Mouse (Mus musculus) stomach, embryonic 15.5 days (tissue): ENCODE data around the gene Gpr55. TPM values are rescaled to one million over a fixed set of nuclear protein-coding genes. Genes with fewer than 3 reads are reported as not detected.

ENCODE experiments used
- ATAC-seq: fragments of 200-750 bp; cut with Nextera tagmentation; 2 replicates; pipeline ENCODE4 v1.8.0; 2017; ENCODE audit warnings: low read depth, moderate number of reproducible peaks, moderate TSS enrichment; ENCODE audit not compliant: insufficient read depth, low FRiP score
- H3K27ac ChIP-seq: fragments of 300-500 bp; sonication (generic); 2 replicates; pipeline ENCODE4 v1.5.1; 2015; ENCODE audit warnings: mild to moderate bottlenecking, inconsistent platforms
- H3K27me3 ChIP-seq: fragments of 300-500 bp; sonication (generic); replicated peaks from 2 replicates; pipeline ENCODE4 v1.6.1; 2015; ENCODE audit warnings: inconsistent platforms
- H3K36me3 ChIP-seq: fragments of 300-500 bp; sonication (generic); 2 replicates; pipeline ENCODE4 v1.6.1; 2015; ENCODE audit warnings: inconsistent platforms
- H3K4me1 ChIP-seq: fragments of 300-500 bp; sonication (generic); 2 replicates; pipeline ENCODE4 v1.6.1; 2015; ENCODE audit warnings: inconsistent platforms
- H3K4me2 ChIP-seq: fragments of 300-500 bp; sonication (generic); 2 replicates; pipeline ENCODE4 v1.6.1; 2015; ENCODE audit warnings: mild to moderate bottlenecking, inconsistent platforms
- H3K4me3 ChIP-seq: fragments of 300-500 bp; sonication (generic); replicated peaks from 2 replicates; pipeline ENCODE4 v1.5.1; 2015; ENCODE audit warnings: inconsistent platforms
- H3K9ac ChIP-seq: fragments of 300-500 bp; sonication (generic); 2 replicates; pipeline ENCODE4 v1.6.1; 2015; ENCODE audit warnings: inconsistent platforms
- H3K9me3 ChIP-seq: fragments of 300-500 bp; sonication (generic); 2 replicates; pipeline ENCODE4 v1.6.1; 2016; ENCODE audit warnings: inconsistent platforms
- WGBS: fragments of 180-500 bp; shearing (Covaris S2); methylation state at CpG from one replicate; pipeline ENCODE4 v1.1.7; 2015; 5-methylcytosine and 5-hydroxymethylcytosine counted together
- polyA plus RNA-seq: library from polyadenylated mRNA; unstranded; fragments of >200 nt; fragmentation: Nextera tagmentation; extraction: Ambion mirVana; gene quantifications from 2 replicates; pipeline ENCODE4 v1.2.1, GENCODE M21; 2015

Gpr55 gene
- polyA plus RNA-seq, 1 experiment from 2014 or later = 0.04 TPM

DNA sequence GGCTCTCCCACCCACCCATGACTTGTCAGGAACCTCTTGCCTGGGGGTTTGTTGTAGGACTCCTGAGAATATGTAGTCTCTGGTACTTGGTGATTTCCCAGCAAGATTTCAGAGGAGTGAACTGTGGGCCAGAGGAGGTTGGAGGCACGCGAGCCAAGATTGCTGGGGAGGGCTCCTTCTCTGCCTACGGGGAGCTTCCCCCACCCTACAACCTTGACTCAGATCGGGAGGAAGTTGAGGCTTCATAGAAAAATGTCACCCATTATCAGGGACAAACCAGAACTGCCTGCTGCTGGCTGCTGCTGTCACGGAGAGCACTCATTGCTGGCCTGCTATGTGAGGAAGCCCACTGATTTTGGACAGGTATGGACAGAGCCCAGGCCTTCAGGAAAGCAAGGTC is 3.5 kb downstream of the Gpr55 start:
- no peaks in the 10 kb centered on the region for H3K9me3 ChIP-seq
- H3K27me3 ChIP-seq = no peaks in the 10 kb centered on the region
- ATAC-seq = 0 out of 2 replicates have a peak, but pooled peaks have one; percentile 24
- H3K27ac ChIP-seq = no peak overlapping the region
- peaks cover 15% of the 10 kb centered on the region; the same call in 1 of the 2 replicates for H3K4me1 ChIP-seq
- no peaks in the 10 kb centered on the region for H3K36me3 ChIP-seq
- 59% methylated on average over 5 of the region's 5 CpGs for whole genome bisulfite sequencing
- H3K4me2 ChIP-seq = no peak overlapping the region
- no peak overlapping the region for H3K4me3 ChIP-seq
- H3K9ac ChIP-seq = no peak overlapping the region

DNA sequence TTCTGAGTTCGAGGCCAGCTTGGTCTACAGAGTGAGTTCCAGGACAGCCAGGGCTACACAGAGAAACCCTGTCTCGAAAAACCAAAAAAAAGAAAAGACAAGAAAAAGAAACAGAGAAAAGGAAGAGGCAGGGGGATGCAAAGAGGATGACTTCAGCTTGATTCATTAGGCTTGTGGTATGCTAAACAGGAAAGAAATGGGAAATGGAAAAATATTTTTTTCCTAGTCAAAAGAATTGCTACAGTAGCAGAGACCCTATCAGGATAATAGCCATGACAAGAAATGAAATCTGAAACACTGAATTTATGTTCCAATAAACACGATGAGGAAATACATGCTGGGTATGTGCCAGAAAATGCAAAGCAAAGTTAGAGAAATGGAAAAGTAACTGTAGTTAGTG is 5.7 kb downstream of the Gpr55 start:
- Histone ChIP-seq H3K9ac (no peak overlapping the region), H3K4me3 (no peak overlapping the region), H3K4me2 (no peak overlapping the region), H3K27me3 (no peaks in the 10 kb centered on the region), H3K27ac (no peak overlapping the region), H3K36me3 (no peaks in the 10 kb centered on the region), H3K9me3 (no peaks in the 10 kb centered on the region), H3K4me1 (peaks cover 15% of the 10 kb centered on the region; the same call in 1 of the 2 replicates)
- no peak for ATAC-seq
- 73% methylated on average over 3 of the region's 3 CpGs for WGBS

DNA sequence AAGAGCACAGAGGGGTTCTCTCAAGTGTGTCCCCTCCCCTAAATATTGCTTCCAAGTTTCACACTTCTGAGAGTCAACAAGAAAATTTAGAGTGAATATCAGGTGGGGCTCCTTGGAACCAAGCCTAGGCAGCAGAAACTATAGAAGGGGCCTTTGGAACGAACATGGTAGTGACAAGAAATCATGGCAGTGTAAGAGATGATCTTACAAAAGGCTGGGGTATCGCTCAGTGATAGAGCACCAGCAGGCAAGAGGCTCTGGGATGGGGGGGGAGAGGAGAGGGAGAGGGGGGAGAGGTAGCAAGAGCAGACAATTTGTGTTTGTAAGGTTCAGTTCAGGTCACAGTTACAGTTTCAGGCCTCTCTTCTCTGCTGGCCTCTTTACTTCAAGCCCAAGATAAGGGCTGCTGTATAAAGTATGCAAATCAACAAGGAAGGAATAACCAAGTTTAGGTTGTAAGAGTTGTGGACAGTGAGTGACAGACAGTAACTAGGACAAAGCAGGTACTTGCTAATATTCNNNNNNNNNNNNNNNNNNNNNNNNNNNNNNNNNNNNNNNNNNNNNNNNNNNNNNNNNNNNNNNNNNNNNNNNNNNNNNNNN is 11.6 kb downstream of the Gpr55 start:
- H3K27me3 ChIP-seq = no peaks in the 10 kb centered on the region
- no peak for ATAC-seq
- whole genome bisulfite sequencing = 85% methylated on average over 2 of the region's 2 CpGs

DNA sequence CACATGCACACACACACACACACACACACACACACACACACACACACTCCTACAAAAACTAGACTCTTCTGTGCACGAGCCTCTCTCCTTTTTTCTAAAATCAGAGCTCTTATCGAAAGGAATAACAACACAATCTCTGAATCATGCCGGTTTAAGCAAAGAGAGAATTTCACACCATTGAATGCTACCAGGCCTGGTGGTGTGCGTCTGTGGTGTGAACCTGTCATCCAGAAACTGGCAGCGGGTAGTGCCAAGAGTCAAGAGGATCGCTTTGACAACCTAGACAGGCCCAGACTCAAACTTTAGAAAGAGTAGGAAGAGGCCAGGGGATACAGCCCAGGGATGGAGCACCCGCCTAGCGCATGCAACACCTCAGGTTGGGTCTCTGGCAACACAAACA is 18.5 kb downstream of the Gpr55 start:
- Histone ChIP-seq H3K4me2 (no peak overlapping the region), H3K9ac (no peak overlapping the region), H3K27ac (no peak overlapping the region), H3K4me1 (no peaks in the 10 kb centered on the region), H3K4me3 (no peak overlapping the region), H3K9me3 (no peaks in the 10 kb centered on the region), H3K36me3 (no peaks in the 10 kb centered on the region), H3K27me3 (no peaks in the 10 kb centered on the region)
- ATAC-seq = no peak
- 77% methylated on average over 8 of the region's 8 CpGs for WGBS

More for the DNA sequence above, 11.6 kb downstream of the Gpr55 start:
- Histone ChIP-seq H3K27ac (no peak overlapping the region), H3K9me3 (no peaks in the 10 kb centered on the region), H3K4me1 (no peaks in the 10 kb centered on the region), H3K9ac (no peak overlapping the region), H3K4me2 (no peak overlapping the region), H3K36me3 (no peaks in the 10 kb centered on the region), H3K4me3 (no peak overlapping the region)

DNA sequence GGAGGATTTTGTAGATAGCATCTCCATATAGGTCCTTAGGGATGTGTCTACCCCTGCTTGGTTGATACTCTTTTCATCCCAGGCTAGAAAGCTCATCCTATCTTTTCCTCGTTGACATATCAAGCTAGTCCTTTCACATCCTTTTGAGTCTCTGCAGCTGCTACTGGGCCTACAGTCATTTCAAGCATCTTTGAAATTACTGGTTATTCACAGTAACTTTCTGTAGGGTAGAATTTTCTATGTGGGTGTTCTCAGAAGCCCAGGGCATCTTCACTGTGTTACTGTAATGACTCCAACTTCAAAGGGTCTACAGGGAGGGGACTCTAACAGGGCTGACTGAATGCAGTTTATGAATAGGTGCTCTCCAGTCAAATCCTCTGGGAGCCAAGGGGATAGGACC is 23.5 kb downstream of the Gpr55 start:
- Histone ChIP-seq H3K27ac (no peak overlapping the region), H3K4me3 (no peak overlapping the region), H3K9ac (no peak overlapping the region), H3K36me3 (no peaks in the 10 kb centered on the region), H3K9me3 (no peaks in the 10 kb centered on the region), H3K4me1 (peaks cover 11% of the 10 kb centered on the region; the same call in 1 of the 2 replicates), H3K27me3 (no peaks in the 10 kb centered on the region), H3K4me2 (no peak overlapping the region)
- no peak for ATAC-seq
- 60% methylated on average over 1 of the region's 1 CpGs for WGBS

DNA sequence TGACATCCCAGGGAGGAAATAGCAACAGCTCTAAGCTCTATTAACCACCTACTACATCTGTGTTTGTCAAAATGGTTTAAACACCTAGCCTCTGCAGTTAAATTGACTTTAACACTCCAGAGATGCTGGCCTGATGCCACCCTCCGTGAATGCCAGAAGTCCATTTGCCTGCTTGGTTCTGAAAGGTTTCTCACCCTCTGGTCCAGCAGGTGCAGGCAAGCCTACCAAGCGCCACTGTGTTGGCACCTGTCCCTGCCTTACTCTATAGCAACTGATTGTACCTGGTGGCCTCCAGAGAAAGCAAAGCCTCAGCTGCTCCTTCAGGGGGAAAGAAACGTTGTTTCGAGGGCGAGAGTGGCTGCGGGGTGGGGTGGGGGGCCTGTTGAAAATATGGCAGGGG is 24.5 kb downstream of the Gpr55 start:
- Histone ChIP-seq H3K4me3 (no peak overlapping the region), H3K9ac (no peak overlapping the region), H3K9me3 (no peaks in the 10 kb centered on the region), H3K27ac (no peak overlapping the region), H3K36me3 (no peaks in the 10 kb centered on the region), H3K4me2 (no peak overlapping the region), H3K4me1 (peaks cover 12% of the 10 kb centered on the region; the same call in 1 of the 2 replicates), H3K27me3 (no peaks in the 10 kb centered on the region)
- 53% methylated on average over 6 of the region's 6 CpGs for WGBS
- no peak for ATAC-seq

DNA sequence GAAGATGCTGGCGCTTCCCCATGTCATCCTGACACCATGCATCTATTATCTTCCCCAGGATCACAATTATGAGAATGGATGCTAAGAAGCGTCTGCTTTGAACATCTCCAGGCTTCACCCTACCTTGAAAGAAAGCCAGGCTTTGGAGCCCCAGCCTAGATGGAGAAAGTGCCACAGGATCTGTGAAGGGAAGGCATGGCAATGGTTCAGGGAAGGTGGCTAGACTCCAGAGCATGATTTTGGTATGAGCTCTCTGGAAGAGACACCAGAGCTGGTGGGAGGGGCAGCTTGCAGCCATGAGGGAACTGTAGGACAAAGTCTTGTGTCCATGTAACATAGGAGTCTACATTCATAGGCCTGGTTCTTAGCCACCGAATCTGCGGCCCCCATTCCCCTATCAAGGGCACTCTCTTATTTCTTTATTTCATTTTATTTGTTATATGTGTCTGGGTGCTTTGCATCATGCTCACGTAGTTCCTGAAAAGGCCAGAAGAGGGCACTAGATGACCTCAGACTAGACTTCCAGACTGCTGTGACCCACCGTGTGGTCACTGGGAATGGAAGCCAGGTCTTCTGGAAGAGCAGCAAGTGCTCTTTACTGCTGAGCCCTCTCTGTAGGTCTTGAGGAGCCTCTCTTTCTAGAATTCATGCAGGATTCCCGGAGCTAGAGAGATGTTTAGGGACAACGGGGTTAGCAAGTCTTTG is 25.5 kb downstream of the Gpr55 start:
- no peaks in the 10 kb centered on the region for H3K27me3 ChIP-seq
- H3K36me3 ChIP-seq = no peaks in the 10 kb centered on the region
- H3K4me1 ChIP-seq = peaks cover 12% of the 10 kb centered on the region; the same call in 1 of the 2 replicates
- H3K9ac ChIP-seq = no peak overlapping the region
- no peak for ATAC-seq
- H3K4me3 ChIP-seq = no peak overlapping the region
- 54% methylated on average over 8 of the region's 8 CpGs for WGBS
- H3K4me2 ChIP-seq = no peak overlapping the region
- H3K27ac ChIP-seq = no peak overlapping the region
- H3K9me3 ChIP-seq = no peaks in the 10 kb centered on the region

DNA sequence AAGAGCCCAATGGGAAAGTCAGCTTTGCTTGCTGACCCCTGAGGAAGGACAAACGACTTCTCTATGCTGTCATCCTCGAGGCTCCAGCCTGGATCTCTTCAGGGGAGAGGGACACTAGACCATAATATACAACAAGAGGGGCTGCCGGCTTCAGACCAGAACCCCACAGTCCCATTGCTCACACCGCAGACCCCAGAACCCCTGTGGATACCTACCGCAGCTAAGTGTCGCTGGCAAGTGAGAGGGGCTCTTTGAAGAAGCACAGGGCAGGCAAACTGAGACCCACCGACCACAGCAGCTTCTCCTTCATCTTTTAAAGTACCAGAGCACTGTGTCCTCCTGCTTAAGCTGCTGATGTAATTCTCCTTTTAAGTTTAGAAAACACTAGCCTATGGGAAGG is 26.2 kb downstream of the Gpr55 start:
- H3K27ac ChIP-seq = no peak overlapping the region
- no peak overlapping the region for H3K4me3 ChIP-seq
- ATAC-seq = no peak
- H3K27me3 ChIP-seq = no peaks in the 10 kb centered on the region
- no peaks in the 10 kb centered on the region for H3K36me3 ChIP-seq
- no peak overlapping the region for H3K4me2 ChIP-seq
- no peak overlapping the region for H3K9ac ChIP-seq
- H3K9me3 ChIP-seq = no peaks in the 10 kb centered on the region
- H3K4me1 ChIP-seq = peaks cover 12% of the 10 kb centered on the region; the same call in 1 of the 2 replicates
- WGBS = 27% methylated on average over 7 of the region's 7 CpGs

DNA sequence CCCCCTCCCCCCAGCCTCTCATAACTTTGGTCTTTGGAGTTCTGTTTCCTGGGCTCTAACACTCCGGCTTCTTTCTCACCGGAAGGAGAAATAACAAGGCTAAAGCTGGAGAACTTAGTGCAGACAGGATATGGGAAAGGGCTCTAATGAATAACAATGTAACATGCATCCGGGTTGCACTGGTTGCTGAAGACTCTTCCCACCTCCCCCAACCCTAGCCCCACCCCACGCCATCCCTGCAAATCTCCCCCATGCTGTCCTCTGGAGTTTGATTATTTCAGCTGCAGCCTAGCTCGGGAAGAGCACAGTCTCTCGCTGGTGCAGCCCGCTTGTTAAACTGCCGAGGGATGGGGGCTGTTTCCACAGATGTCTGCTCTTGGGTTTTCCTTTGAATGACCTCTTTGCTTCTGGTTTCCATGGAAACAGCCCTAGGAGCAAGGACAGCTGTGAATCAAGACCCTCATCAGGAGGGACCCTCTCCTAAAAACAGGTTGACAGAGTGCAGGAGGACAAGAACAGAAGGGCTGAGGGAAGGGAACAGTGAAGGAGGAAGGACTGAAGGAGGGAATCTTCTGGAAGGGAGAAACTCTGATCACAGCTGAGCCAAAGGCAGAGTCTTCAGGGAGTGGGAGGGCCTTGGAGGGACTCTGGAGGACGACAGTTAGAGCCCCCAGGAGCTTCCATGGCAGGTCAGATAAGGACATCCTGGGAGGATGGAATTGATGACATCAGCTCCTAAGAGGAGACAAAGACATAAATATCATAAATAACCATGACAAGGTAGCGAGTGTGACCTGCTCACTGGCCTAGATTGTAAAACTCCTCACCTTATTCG is 27.0 kb downstream of the Gpr55 start:
- Histone ChIP-seq H3K36me3 (no peaks in the 10 kb centered on the region), H3K9me3 (no peaks in the 10 kb centered on the region), H3K4me3 (no peak overlapping the region), H3K9ac (no peak overlapping the region), H3K27ac (peak overlapping the region; percentile 61), H3K27me3 (no peaks in the 10 kb centered on the region), H3K4me2 (peak overlapping the region; percentile 32), H3K4me1 (peaks cover 12% of the 10 kb centered on the region; the same call in 1 of the 2 replicates)
- 11% methylated on average over 11 of the region's 11 CpGs for WGBS
- no peak; the same call in 1 of the 2 replicates for ATAC-seq

DNA sequence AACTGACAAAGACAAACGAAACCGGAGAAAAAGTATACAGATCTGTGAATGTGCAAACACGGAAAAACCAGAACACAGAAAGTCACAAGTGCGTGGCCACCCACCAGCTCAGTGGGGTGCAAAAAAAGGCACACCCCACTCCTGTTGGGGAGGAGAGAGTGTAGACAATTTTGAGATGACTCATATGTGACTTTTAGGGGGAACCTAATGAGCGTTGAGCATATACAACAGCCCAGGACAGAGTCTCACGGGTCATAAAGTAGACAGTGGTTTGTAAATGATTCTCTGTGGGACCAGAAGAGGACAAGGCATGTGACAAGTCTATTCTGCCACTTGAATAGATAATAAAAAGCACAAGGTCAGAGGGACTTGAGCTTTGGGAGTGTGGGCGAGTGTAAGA is 27.6 kb downstream of the Gpr55 start:
- ATAC-seq = no peak
- no peak overlapping the region for H3K9ac ChIP-seq

DNA sequence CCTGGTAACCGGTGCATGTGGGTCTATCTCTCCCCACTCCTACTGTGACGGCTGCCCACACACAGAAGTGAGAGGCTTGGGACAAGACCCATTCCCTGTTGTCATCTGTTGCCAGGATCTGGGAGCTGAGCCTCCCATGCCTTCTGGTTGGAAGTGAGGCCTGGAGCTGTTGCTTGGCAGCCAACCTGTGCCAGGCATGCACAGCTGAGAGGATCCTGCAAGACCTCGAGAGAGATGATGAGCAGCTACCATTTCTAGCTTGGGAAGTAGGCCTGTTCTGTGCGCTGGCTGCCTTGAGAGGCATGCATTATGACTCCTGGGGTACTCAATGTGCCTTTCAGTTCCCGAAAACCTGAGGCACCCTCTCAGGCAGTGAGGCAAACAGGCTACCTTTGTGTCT is 29.6 kb downstream of the Gpr55 start:
- Histone ChIP-seq H3K4me3 (no peak overlapping the region), H3K4me2 (no peak overlapping the region), H3K36me3 (no peaks in the 10 kb centered on the region), H3K9me3 (no peaks in the 10 kb centered on the region), H3K27ac (no peak overlapping the region), H3K27me3 (no peaks in the 10 kb centered on the region), H3K4me1 (peaks cover 12% of the 10 kb centered on the region), H3K9ac (no peak overlapping the region)
- no peak for ATAC-seq
- WGBS = 91% methylated on average over 5 of the region's 5 CpGs

More for the DNA sequence above, 27.6 kb downstream of the Gpr55 start:
- peaks cover 12% of the 10 kb centered on the region for H3K4me1 ChIP-seq
- WGBS = 15% methylated on average over 7 of the region's 7 CpGs
- H3K4me2 ChIP-seq = peak overlapping the region; percentile 32
- no peak overlapping the region for H3K4me3 ChIP-seq
- no peaks in the 10 kb centered on the region for H3K9me3 ChIP-seq
- H3K36me3 ChIP-seq = no peaks in the 10 kb centered on the region
- peak overlapping the region; percentile 61 for H3K27ac ChIP-seq
- no peaks in the 10 kb centered on the region for H3K27me3 ChIP-seq

DNA sequence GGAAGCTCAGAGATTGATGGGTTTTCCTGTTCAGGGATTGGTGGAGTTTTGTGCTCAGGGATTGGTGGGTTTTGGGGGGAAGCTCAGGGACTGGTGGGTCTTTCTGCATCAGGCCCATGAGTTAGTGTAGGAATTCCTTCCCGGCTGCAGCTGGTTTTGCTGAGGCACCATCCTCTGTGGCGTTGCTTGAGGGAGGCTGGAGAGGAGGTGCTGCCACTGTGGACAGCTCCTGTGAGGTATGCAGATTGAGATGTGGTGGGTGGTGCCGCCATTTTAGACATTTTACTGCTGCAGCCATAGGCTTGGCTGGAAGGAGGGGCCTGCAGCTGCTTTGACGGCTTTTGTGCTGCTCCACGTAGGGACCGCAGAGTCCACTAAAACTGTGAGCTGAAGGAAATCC is 31.4 kb downstream of the Gpr55 start:
- H3K4me1 ChIP-seq = peaks cover 12% of the 10 kb centered on the region
- H3K36me3 ChIP-seq = no peaks in the 10 kb centered on the region
- WGBS = 84% methylated on average over 6 of the region's 6 CpGs
- H3K27ac ChIP-seq = no peak overlapping the region
- no peaks in the 10 kb centered on the region for H3K27me3 ChIP-seq
- H3K9me3 ChIP-seq = no peaks in the 10 kb centered on the region
- H3K4me3 ChIP-seq = no peak overlapping the region
- no peak for ATAC-seq
- no peak overlapping the region for H3K4me2 ChIP-seq
- H3K9ac ChIP-seq = no peak overlapping the region
